Mouse (Mus musculus) liver, postnatal 0 days (tissue): ENCODE measurements around the gene Gtpbp1. TPM values are rescaled to one million over a fixed set of nuclear protein-coding genes. Genes with fewer than 3 reads are reported as not detected.

Source experiments
- ATAC-seq: fragments of 200-750 bp; cut with Nextera tagmentation; 2 replicates; pipeline ENCODE4 v1.8.0; 2017; ENCODE audit warnings: mild to moderate bottlenecking, moderate library complexity
- DNase-seq: peaks from one replicate; pipeline ENCODE4 v3.0.0-alpha.2; 2016
- H3K27ac ChIP-seq: fragments of 300-500 bp; sonication (generic); 2 replicates; pipeline ENCODE4 v1.5.1; 2014; ENCODE audit warnings: antibody characterized with exemption, moderate library complexity, mild to moderate bottlenecking, low read depth
- H3K27me3 ChIP-seq: fragments of 300-500 bp; sonication (generic); 2 replicates; pipeline ENCODE4 v1.6.1; 2014; ENCODE audit warnings: low read length, control low read depth, mixed read lengths; ENCODE audit not compliant: insufficient read depth
- H3K36me3 ChIP-seq: fragments of 300-500 bp; sonication (generic); replicated peaks from 2 replicates; pipeline ENCODE4 v1.6.1; 2014; ENCODE audit warnings: mild to moderate bottlenecking, control low read depth, low read length, moderate library complexity, mixed read lengths; ENCODE audit not compliant: insufficient read depth
- H3K4me1 ChIP-seq: fragments of 300-500 bp; sonication (generic); 2 replicates; pipeline ENCODE4 v1.6.1; 2014; ENCODE audit warnings: antibody characterized with exemption, mild to moderate bottlenecking, control low read depth; ENCODE audit not compliant: insufficient read depth
- H3K4me2 ChIP-seq: fragments of 300-500 bp; sonication (generic); 2 replicates; pipeline ENCODE4 v1.6.1; 2014; ENCODE audit warnings: low read depth, mild to moderate bottlenecking, low read length, moderate library complexity, mixed read lengths
- H3K4me3 ChIP-seq: fragments of 300-500 bp; sonication (generic); 2 replicates; pipeline ENCODE4 v1.5.1; 2014; ENCODE audit warnings: low read depth, low read length
- H3K9ac ChIP-seq: fragments of 300-500 bp; sonication (generic); replicated peaks from 2 replicates; pipeline ENCODE4 v1.6.1; 2014; ENCODE audit warnings: mild to moderate bottlenecking, moderate library complexity
- H3K9me3 ChIP-seq: fragments of 300-500 bp; sonication (generic); 2 replicates; pipeline ENCODE4 v1.6.1; 2016; ENCODE audit warnings: mild to moderate bottlenecking, control low read depth, low read length, mixed read lengths
- CTCF ChIP-seq: sonication (generic); IDR thresholded peaks from 2 replicates; pipeline ENCODE4 v1.5.1; 2016; ENCODE audit warnings: antibody characterized with exemption, low read depth
- EP300 ChIP-seq: IDR thresholded peaks from 2 replicates; pipeline ENCODE4 v1.6.1; 2016; ENCODE audit warnings: antibody characterized with exemption, low read depth, mild to moderate bottlenecking
- WGBS: fragments of 180-500 bp; shearing (Covaris S2); extraction: QIAGEN DNeasy Blood & Tissue Kit; methylation state at CpG from one replicate; pipeline ENCODE4 v1.1.7; 2014; ENCODE audit not compliant: insufficient replicate concordance; 5-methylcytosine and 5-hydroxymethylcytosine counted together
- polyA plus RNA-seq: library from polyadenylated mRNA; unstranded; fragments of >200 nt; fragmentation: Nextera tagmentation; extraction: Ambion mirVana; gene quantifications from 2 replicates; pipeline ENCODE4 v1.2.1, GENCODE M21; 2015

Gene Gtpbp1
- polyA plus RNA-seq, 1 experiment from 2014 or later = 16.8 TPM

DNA sequence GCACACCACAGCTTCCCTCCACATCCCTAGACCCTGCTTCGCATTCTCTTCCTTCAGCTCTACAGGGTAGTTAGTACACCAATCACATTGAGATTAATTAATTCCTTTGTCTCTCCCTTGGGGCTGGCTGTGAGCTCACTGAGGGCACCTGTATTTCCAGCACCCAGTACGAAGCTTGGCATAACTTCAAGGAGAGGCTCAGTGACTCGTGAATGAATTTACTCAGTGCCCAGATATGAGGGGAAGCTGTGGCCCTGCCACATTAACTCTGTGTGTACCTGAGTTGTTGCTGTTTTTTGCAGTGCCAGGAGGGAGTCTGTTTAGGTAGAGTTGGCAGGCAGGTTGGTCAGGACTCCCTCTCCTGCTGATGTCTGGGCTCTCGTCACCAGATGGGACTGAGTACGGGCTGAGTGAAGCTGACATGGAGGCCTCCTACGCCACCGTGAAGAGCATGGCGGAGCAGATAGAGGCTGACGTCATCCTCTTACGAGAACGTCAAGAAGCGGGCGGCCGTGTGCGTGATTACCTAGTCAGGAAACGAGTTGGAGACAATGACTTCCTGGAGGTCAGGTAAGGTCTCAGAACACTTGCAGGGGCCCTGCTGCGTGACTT lies 16.1 kb downstream of the Gtpbp1 start:
- ATAC-seq (no peak), DNase-seq (no peak)
- Histone ChIP-seq H3K27ac (no peak overlapping the region), H3K27me3 (no peaks in the 10 kb centered on the region), H3K4me1 (no peaks in the 10 kb centered on the region), H3K4me2 (no peak overlapping the region), H3K9me3 (no peaks in the 10 kb centered on the region), H3K9ac (no peak overlapping the region), H3K36me3 (peaks cover 41% of the 10 kb centered on the region), H3K4me3 (no peak overlapping the region)
- TF ChIP-seq CTCF (no peak), EP300 (no peak)
- 82% methylated on average over 17 of the region's 17 CpGs for WGBS

DNA sequence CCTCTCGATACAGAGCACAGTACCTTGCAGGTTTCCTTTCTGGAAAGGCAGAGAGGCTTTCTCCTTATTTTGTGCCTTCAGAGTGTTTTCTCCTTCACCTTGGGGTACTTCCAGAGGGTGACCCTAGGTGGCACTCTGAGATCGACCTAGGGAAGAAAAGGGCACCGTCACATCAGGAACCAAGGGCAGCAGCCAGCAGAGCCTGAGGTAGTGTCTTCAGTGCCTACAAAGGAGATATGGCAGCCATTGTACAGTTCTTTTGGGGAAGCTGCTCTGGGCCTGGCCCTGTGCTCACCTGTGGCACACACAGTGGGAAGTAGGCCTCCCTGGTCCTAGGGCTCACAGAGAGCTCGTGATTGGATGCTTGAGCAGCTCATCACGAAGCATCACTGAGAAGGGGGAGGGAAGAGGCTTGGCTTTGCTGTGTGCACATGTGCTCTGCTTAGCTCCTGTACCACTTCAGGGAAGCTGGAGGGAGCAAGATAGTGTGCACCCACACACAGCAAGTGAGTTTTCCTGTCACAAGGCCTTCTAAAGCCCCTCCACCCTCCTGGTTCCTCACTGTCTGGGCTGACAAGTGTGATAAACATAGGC lies 17.7 kb downstream of the Gtpbp1 start:
- no peak overlapping the region for H3K27ac ChIP-seq
- DNase-seq = no peak
- H3K36me3 ChIP-seq = peaks cover 54% of the 10 kb centered on the region
- 0 out of 2 replicates have a peak, but pooled peaks have one; percentile 13 for ATAC-seq
- H3K27me3 ChIP-seq = no peaks in the 10 kb centered on the region
- H3K4me1 ChIP-seq = no peaks in the 10 kb centered on the region
- H3K9me3 ChIP-seq = no peaks in the 10 kb centered on the region
- H3K4me2 ChIP-seq = no peak overlapping the region
- no peak overlapping the region for H3K4me3 ChIP-seq
- TF ChIP-seq CTCF (peak; percentile 33; the same call in 1 of the 2 replicates), EP300 (no peak)
- 85% methylated on average over 5 of the region's 5 CpGs for WGBS
- H3K9ac ChIP-seq = no peak overlapping the region

DNA sequence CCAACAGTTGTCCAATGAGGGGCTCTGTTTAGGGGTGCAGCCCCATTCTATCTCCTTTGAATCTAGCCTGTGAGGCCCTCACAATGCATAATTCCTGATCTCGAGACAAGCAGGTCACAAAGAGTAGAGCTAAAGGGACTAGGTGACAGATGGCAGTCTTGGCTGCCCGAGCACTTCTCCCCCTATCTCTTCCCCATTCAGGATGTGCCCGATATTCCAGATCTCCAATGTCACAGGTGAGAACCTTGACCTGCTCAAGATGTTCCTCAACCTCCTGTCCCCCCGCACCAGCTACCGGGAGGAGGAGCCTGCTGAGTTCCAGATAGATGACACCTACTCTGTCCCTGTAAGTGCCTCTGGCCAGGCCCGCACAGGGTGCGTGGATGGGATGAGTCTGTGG lies 25.0 kb downstream of the Gtpbp1 start:
- WGBS = 91% methylated on average over 7 of the region's 7 CpGs
- ATAC-seq (no peak), DNase-seq (no peak)
- H3K4me3 ChIP-seq = no peak overlapping the region
- H3K9me3 ChIP-seq = no peaks in the 10 kb centered on the region
- no peaks in the 10 kb centered on the region for H3K4me1 ChIP-seq
- H3K27ac ChIP-seq = no peak overlapping the region
- H3K36me3 ChIP-seq = peaks cover 89% of the 10 kb centered on the region
- no peak for TF ChIP-seq EP300
- no peak for TF ChIP-seq CTCF
- no peak overlapping the region for H3K4me2 ChIP-seq
- H3K9ac ChIP-seq = no peak overlapping the region
- no peaks in the 10 kb centered on the region for H3K27me3 ChIP-seq

DNA sequence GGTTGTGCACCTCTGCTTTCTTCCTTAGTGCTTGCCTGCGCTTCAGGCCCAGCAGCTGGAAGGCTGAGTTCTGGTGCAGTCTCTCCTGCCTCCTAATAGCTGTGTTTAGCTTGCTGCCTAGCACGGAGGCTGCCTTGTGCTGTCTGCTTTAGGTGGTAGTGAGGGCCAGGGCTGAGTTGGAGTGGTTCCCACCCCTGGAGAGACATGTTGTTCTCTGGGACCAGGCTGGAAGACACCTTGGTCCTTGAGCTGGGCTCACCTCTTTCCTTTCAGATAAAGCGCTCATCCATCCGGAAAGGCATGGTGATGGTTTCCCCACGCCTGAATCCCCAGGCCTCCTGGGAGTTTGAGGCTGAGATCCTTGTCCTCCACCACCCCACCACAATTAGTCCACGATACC lies 26.1 kb downstream of the Gtpbp1 start:
- no peak overlapping the region for H3K27ac ChIP-seq
- H3K4me3 ChIP-seq = no peak overlapping the region
- H3K4me1 ChIP-seq = no peaks in the 10 kb centered on the region
- DNase-seq (no peak), ATAC-seq (no peak)
- peaks cover 81% of the 10 kb centered on the region for H3K36me3 ChIP-seq
- H3K9ac ChIP-seq = no peak overlapping the region
- no peaks in the 10 kb centered on the region for H3K27me3 ChIP-seq
- TF ChIP-seq EP300 (no peak), CTCF (no peak)
- no peak overlapping the region for H3K4me2 ChIP-seq
- 95% methylated on average over 6 of the region's 6 CpGs for WGBS
- H3K9me3 ChIP-seq = no peaks in the 10 kb centered on the region

DNA sequence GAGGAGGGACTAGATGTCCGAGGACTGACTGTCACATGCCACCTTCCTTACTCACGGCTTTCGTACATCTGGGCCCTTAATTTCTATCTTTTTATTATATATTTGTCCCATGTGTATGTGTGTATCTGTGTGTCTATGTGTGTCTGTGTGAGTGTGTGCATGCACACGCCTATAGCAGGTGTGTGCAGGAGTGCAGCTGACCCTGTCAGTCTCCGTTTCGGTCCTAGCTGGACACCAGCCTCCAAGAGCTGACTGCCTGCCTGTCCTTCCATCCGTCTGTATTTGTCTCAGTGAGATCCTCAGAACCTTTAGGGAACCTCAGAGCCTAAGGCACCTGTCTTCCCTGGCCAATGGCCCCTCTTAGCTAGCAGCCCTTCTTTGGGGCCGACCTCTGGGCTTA lies 29.6 kb downstream of the Gtpbp1 start:
- no peak overlapping the region for H3K4me3 ChIP-seq
- H3K4me1 ChIP-seq = no peaks in the 10 kb centered on the region
- H3K9ac ChIP-seq = no peak overlapping the region
- H3K36me3 ChIP-seq = peaks cover 69% of the 10 kb centered on the region
- H3K27ac ChIP-seq = no peak overlapping the region
- no peaks in the 10 kb centered on the region for H3K27me3 ChIP-seq
- 86% methylated on average over 8 of the region's 8 CpGs for WGBS
- no peak for TF ChIP-seq CTCF
- no peak for TF ChIP-seq EP300
- H3K4me2 ChIP-seq = no peak overlapping the region
- H3K9me3 ChIP-seq = no peaks in the 10 kb centered on the region
- no peak for ATAC-seq
- no peak for DNase-seq

DNA sequence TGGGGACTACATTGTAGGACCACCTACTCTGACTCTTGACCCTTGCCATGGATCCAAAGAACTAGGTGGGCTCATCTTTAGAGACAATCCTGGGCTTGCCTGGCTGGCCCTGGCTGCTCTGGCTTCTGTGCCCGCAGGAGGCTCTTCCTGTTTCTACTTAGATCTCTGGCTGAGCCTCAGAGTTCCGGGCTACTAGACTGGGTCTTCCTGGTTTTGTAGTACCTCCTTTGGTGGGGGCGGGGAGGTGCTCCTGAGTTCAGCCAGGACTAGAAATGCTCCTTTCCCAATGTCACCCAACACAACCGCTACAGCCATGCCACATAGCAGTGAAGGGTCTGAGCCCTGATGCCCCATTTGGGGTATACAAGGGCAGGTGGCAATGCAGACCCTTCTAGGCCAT lies 30.2 kb downstream of the Gtpbp1 start:
- ATAC-seq (no peak), DNase-seq (no peak)
- Histone ChIP-seq H3K4me2 (no peak overlapping the region), H3K9ac (no peak overlapping the region), H3K27ac (no peak overlapping the region), H3K4me1 (no peaks in the 10 kb centered on the region), H3K27me3 (no peaks in the 10 kb centered on the region), H3K36me3 (peaks cover 69% of the 10 kb centered on the region), H3K9me3 (no peaks in the 10 kb centered on the region), H3K4me3 (no peak overlapping the region)
- WGBS = 61% methylated on average over 4 of the region's 4 CpGs
- TF ChIP-seq EP300 (no peak), CTCF (no peak)
